Mouse (Mus musculus) kidney, postnatal 0 days (tissue): ENCODE results near the gene Mrpl20. TPM values are rescaled to one million over a fixed set of nuclear protein-coding genes. Genes with fewer than 3 reads are reported as not detected.
A peak's percentile ranks its signal among the peaks of the same experiment; 100 is the strongest.

Experiments
- ATAC-seq: fragments of 200-750 bp; cut with Nextera tagmentation; replicated peaks from 2 replicates; pipeline ENCODE4 v1.8.0; 2017; ENCODE audit warnings: low read depth, moderate number of reproducible peaks, moderate TSS enrichment, moderate library complexity; ENCODE audit not compliant: low FRiP score
- DNase-seq: peaks from one replicate; pipeline ENCODE4 v3.0.0-alpha.2; 2016; ENCODE audit warnings: low spot score
- H3K27ac ChIP-seq: fragments of 300-500 bp; sonication (generic); 2 replicates; pipeline ENCODE4 v1.5.1; 2014; ENCODE audit warnings: mild to moderate bottlenecking
- H3K27me3 ChIP-seq: fragments of 300-500 bp; sonication (generic); 2 replicates; pipeline ENCODE4 v1.6.1; 2014; ENCODE audit warnings: low read length, mixed read lengths; ENCODE audit not compliant: insufficient read depth
- H3K36me3 ChIP-seq: fragments of 300-500 bp; sonication (generic); 2 replicates; pipeline ENCODE4 v1.6.1; 2014; ENCODE audit warnings: low read length, mixed read lengths; ENCODE audit not compliant: insufficient read depth
- H3K4me1 ChIP-seq: fragments of 300-500 bp; sonication (generic); replicated peaks from 2 replicates; pipeline ENCODE4 v1.6.1; 2014; ENCODE audit warnings: antibody characterized with exemption, low read length, mixed read lengths; ENCODE audit not compliant: insufficient read depth
- H3K4me2 ChIP-seq: fragments of 300-500 bp; sonication (generic); 2 replicates; pipeline ENCODE4 v1.6.1; 2014; ENCODE audit warnings: mild to moderate bottlenecking, low read length, moderate library complexity, mixed read lengths
- H3K4me3 ChIP-seq: fragments of 300-500 bp; sonication (generic); replicated peaks from 2 replicates; pipeline ENCODE4 v1.5.1; 2014; ENCODE audit warnings: low read depth, low read length
- H3K9ac ChIP-seq: fragments of 300-500 bp; sonication (generic); 2 replicates; pipeline ENCODE4 v1.6.1; 2014; ENCODE audit warnings: low read depth, low read length
- H3K9me3 ChIP-seq: fragments of 300-500 bp; sonication (generic); replicated peaks from 2 replicates; pipeline ENCODE4 v1.6.1; 2016; ENCODE audit warnings: low read length, inconsistent platforms, mixed read lengths
- CTCF ChIP-seq: IDR thresholded peaks from 2 replicates; pipeline ENCODE4 v1.5.1; 2016; ENCODE audit warnings: antibody characterized with exemption, low read depth, mild to moderate bottlenecking, moderate library complexity
- WGBS: fragments of 180-500 bp; shearing (Covaris S2); extraction: QIAGEN DNeasy Blood & Tissue Kit; methylation state at CpG from one replicate; pipeline ENCODE4 v1.1.7; 2014; 5-methylcytosine and 5-hydroxymethylcytosine counted together
- polyA plus RNA-seq: library from polyadenylated mRNA; unstranded; fragments of >200 nt; fragmentation: Nextera tagmentation; extraction: Ambion mirVana; gene quantifications from 2 replicates; pipeline ENCODE4 v1.2.1, GENCODE M21; 2015

Mrpl20 gene
- polyA plus RNA-seq, 1 experiment from 2014 or later: 294 TPM

DNA sequence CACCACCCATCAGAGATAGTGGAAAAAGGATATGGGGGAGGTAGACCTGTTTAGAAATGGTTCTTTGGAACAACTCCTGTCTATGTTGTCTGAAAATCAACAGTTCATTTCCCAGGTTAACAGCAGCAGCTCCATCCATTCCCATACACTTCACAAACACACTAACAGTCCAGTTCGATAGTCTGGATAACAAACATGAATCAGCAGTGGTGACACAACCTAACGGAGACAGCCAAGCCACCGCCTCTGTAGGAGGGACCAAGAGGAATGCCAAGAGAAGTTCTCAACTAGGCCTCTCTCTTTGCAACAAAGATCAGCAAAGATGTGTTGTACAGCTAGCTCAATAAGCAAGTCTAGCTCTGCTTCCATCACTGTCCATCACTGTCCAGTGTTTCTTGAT lies 40.3 kb upstream of the Mrpl20 start:
- no peak overlapping the region for H3K27ac ChIP-seq
- DNase-seq (no peak), ATAC-seq (no peak)
- no peak overlapping the region for H3K4me3 ChIP-seq
- no peak overlapping the region for H3K4me2 ChIP-seq
- no peak for TF ChIP-seq CTCF
- no peaks in the 10 kb centered on the region for H3K9me3 ChIP-seq
- 0 out of 2 replicates have a peak, but pooled peaks cover 16% of the 10 kb centered on the region for H3K4me1 ChIP-seq
- H3K27me3 ChIP-seq: no peaks in the 10 kb centered on the region
- no peak overlapping the region for H3K9ac ChIP-seq
- WGBS: 81% methylated on average over 3 of the region's 3 CpGs
- H3K36me3 ChIP-seq: no peaks in the 10 kb centered on the region

DNA sequence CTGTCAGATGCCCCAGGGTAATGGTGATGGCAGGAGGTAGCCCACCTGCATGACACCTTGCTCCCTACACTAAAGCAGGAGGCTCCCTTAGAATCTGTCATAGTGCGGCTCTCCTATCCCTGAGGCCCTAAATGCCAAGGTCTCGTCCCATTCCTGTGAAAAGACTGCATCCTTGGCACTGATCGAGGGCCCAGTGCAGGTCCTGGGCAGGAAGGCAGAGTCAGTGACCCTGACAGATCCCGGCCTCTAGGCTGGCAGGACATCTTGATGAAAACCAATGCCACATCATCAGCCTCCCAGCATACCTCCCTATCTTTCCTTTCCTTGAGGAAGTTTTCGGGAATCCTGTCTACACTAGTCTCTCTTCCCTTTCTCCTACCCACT lies 33.2 kb upstream of the Mrpl20 start:
- WGBS: 63% methylated on average over 5 of the region's 5 CpGs
- peaks cover 11% of the 10 kb centered on the region for H3K4me1 ChIP-seq
- no peak for ATAC-seq
- peak overlapping the region; percentile 88; the same call in 1 of the 2 replicates for H3K27ac ChIP-seq
- H3K9ac ChIP-seq: peak overlapping the region; percentile 73; the same call in 1 of the 2 replicates
- TF ChIP-seq CTCF: no peak
- H3K27me3 ChIP-seq: no peaks in the 10 kb centered on the region
- no peaks in the 10 kb centered on the region for H3K9me3 ChIP-seq
- peak overlapping the region; percentile 88 for H3K4me2 ChIP-seq
- no peaks in the 10 kb centered on the region for H3K36me3 ChIP-seq
- no peak for DNase-seq
- H3K4me3 ChIP-seq: peak overlapping the region; percentile 53

GRCm38 (mm10) chr4:155769880-155770512 lies 32.7 kb upstream of the Mrpl20 start:
- peak; percentile 96 for TF ChIP-seq CTCF
- Histone ChIP-seq H3K27me3 (no peaks in the 10 kb centered on the region), H3K27ac (peak overlapping the region; percentile 88), H3K9ac (peak overlapping the region; percentile 73), H3K4me3 (peak overlapping the region; percentile 53), H3K9me3 (no peaks in the 10 kb centered on the region), H3K4me2 (peak overlapping the region; percentile 88), H3K36me3 (no peaks in the 10 kb centered on the region), H3K4me1 (peaks cover 11% of the 10 kb centered on the region)
- DNase-seq (peak; percentile 92), ATAC-seq (peak; percentile 85)
- WGBS: under 1% methylated on average over 39 of the region's 39 CpGs

- Histone ChIP-seq H3K4me3 (peak overlapping the region; percentile 53), H3K4me2 (peak overlapping the region; percentile 88), H3K9me3 (no peaks in the 10 kb centered on the region), H3K27me3 (no peaks in the 10 kb centered on the region), H3K9ac (peak overlapping the region; percentile 73; the same call in 1 of the 2 replicates), H3K27ac (no peak overlapping the region), H3K4me1 (peaks cover 11% of the 10 kb centered on the region), H3K36me3 (no peaks in the 10 kb centered on the region)
- TF ChIP-seq CTCF: no peak
- 31% methylated on average over 24 of the region's 24 CpGs for WGBS
- no peak for DNase-seq
- peak; percentile 30 for ATAC-seq
These were observed 32.1 kb upstream of the Mrpl20 start for GRCm38 (mm10) chr4:155770626-155771025.

GRCm38 (mm10) chr4:155771706-155772105 lies 31.0 kb upstream of the Mrpl20 start:
- H3K9ac ChIP-seq: no peak overlapping the region
- 82% methylated on average over 2 of the region's 2 CpGs for WGBS
- no peak overlapping the region for H3K4me2 ChIP-seq

DNA sequence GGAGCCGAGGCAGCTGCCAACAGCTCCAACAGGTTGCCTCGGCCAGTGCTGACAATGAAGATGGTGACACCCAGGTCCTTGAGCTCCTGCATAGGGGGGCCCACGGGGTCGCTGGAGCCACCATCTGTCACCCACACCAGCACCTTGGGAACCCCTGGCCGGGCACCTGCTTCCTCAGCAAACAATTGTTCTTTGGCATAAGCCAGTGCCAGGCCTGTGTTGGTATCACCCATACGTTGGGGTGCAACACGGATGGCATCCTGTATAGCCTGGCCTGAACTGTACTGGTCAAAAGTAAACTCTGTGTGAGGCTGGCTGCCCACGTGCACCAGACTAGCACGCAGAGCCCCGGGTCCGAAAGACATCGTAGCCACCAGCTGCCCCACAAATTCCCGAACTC lies 29.9 kb upstream of the Mrpl20 start:
- DNase-seq (no peak), ATAC-seq (no peak)
- no peaks in the 10 kb centered on the region for H3K36me3 ChIP-seq
- H3K27ac ChIP-seq: 0 out of 2 replicates have a peak overlapping the region, but pooled peaks have one; percentile 13
- no peak for TF ChIP-seq CTCF
- H3K4me1 ChIP-seq: peaks cover 11% of the 10 kb centered on the region
- no peaks in the 10 kb centered on the region for H3K9me3 ChIP-seq
- 89% methylated on average over 13 of the region's 13 CpGs for WGBS
- no peak overlapping the region for H3K9ac ChIP-seq
- H3K4me2 ChIP-seq: no peak overlapping the region
- H3K4me3 ChIP-seq: no peak overlapping the region
- H3K27me3 ChIP-seq: no peaks in the 10 kb centered on the region; the same call in 1 of the 2 replicates

More at GRCm38 (mm10) chr4:155771706-155772105, 31.0 kb upstream of the Mrpl20 start:
- DNase-seq: no peak
- H3K36me3 ChIP-seq: no peaks in the 10 kb centered on the region
- H3K27me3 ChIP-seq: no peaks in the 10 kb centered on the region; the same call in 1 of the 2 replicates
- H3K9me3 ChIP-seq: no peaks in the 10 kb centered on the region
- peak overlapping the region; percentile 34; the same call in 1 of the 2 replicates for H3K27ac ChIP-seq
- peaks cover 11% of the 10 kb centered on the region for H3K4me1 ChIP-seq
- TF ChIP-seq CTCF: no peak
- no peak overlapping the region for H3K4me3 ChIP-seq
- ATAC-seq: no peak
